Mouse (Mus musculus): ENCODE data around the gene Cst7. TPM values are rescaled to one million over a fixed set of nuclear protein-coding genes. Genes with fewer than 3 reads are reported as not detected.

The Cst7 gene
- polyA plus RNA-seq, 1 experiment from 2014 or later, result 0.30 TPM

Other genes with a start within 250 kb of the Cst7 start
- gene Gm10130, start 246.7 kb upstream of the Cst7 start, polyA plus RNA-seq (2016; fragmentation: Nextera tagmentation; extraction: Ambion mirVana), result 1.3 and 3.1 TPM in 2 replicates
- 13.0 and 14.1 TPM in 2 replicates for gene 3300002I08Rik, start 207.7 kb upstream of the Cst7 start, polyA plus RNA-seq (2016; fragmentation: Nextera tagmentation; extraction: Ambion mirVana)
- 7.8 and 8.6 TPM in 2 replicates for gene Zfp442, start 118.9 kb upstream of the Cst7 start, polyA plus RNA-seq (2016; fragmentation: Nextera tagmentation; extraction: Ambion mirVana)
- 0.08 and 0.21 TPM in 2 replicates for gene Zfp345, start 85.3 kb upstream of the Cst7 start, polyA plus RNA-seq (2016; fragmentation: Nextera tagmentation; extraction: Ambion mirVana)
- 36.1 and 38.1 TPM in 2 replicates for gene Apmap, start 38.2 kb downstream of the Cst7 start, polyA plus RNA-seq (2016; fragmentation: Nextera tagmentation; extraction: Ambion mirVana)
- gene Acss1, start 98.1 kb downstream of the Cst7 start, polyA plus RNA-seq (2016; fragmentation: Nextera tagmentation; extraction: Ambion mirVana), result 28.4 and 32.6 TPM in 2 replicates
- 1.0 and 1.3 TPM in 2 replicates for gene Vsx1, start 118.9 kb downstream of the Cst7 start, polyA plus RNA-seq (2016; fragmentation: Nextera tagmentation; extraction: Ambion mirVana)
- 38.3 and 38.6 TPM in 2 replicates for gene Entpd6, start 178.6 kb downstream of the Cst7 start, polyA plus RNA-seq (2016; fragmentation: Nextera tagmentation; extraction: Ambion mirVana)
- gene Pygb, start 216.3 kb downstream of the Cst7 start, polyA plus RNA-seq (2016; fragmentation: Nextera tagmentation; extraction: Ambion mirVana), result 92.5 and 95.3 TPM in 2 replicates

All from hindbrain, embryonic 12.5 days (tissue).